Comparison of ENCODE assay signal across 30 mouse cellular contexts in genomic region chr14:40379692-40380091, GRCm38 (mm10).
"Had no signal": no experiment of that assay in that cellular context is flagged by ENCODE, and none has a peak within 500 bp of the region (broad histone marks: within the 10 kb centered on the region; RNA-seq: fewer than 3 reads in every experiment).

No protein-coding gene starts in this region.

- H3K9me3 ChIP-seq: limb, embryonic 10.5 days; limb, embryonic 12.5 days; limb, embryonic 13.5 days; limb, embryonic 15.5 days; liver, embryonic 12.5 days; liver, embryonic 13.5 days; liver, embryonic 15.5 days; lung, embryonic 15.5 days; megakaryocyte, embryonic 14.5 days; midbrain, embryonic 10.5 days; midbrain, embryonic 12.5 days; midbrain, embryonic 15.5 days; neural tube, embryonic 12.5 days had no signal

- H3K9ac ChIP-seq: limb, embryonic 12.5 days; limb, embryonic 13.5 days; limb, embryonic 15.5 days; liver, embryonic 12.5 days; liver, embryonic 13.5 days; liver, embryonic 14.5 days; liver, embryonic 15.5 days; lung, embryonic 14.5 days; lung, embryonic 15.5 days; midbrain, embryonic 12.5 days; midbrain, embryonic 15.5 days; neural tube, embryonic 12.5 days had no signal

- H3K27ac ChIP-seq: left cerebral cortex, adult 2 months; limb, embryonic 10.5 days; limb, embryonic 12.5 days; limb, embryonic 13.5 days; limb, embryonic 15.5 days; liver, embryonic 12.5 days; liver, embryonic 13.5 days; liver, embryonic 14.5 days; liver, embryonic 15.5 days; lung, embryonic 15.5 days; macrophage; midbrain, embryonic 10.5 days; midbrain, embryonic 12.5 days; midbrain, embryonic 15.5 days; neural tube, embryonic 12.5 days had no signal

- H3K4me2 ChIP-seq: limb, embryonic 12.5 days; limb, embryonic 13.5 days; limb, embryonic 15.5 days; liver, embryonic 11.5 days; liver, embryonic 12.5 days; liver, embryonic 13.5 days; liver, embryonic 15.5 days; lung, embryonic 14.5 days; lung, embryonic 15.5 days; midbrain, embryonic 12.5 days; midbrain, embryonic 15.5 days; neural tube, embryonic 12.5 days had no signal

- ATAC-seq: liver, embryonic 12.5 days; lung, postnatal 0 days; midbrain, embryonic 15.5 days; midbrain, embryonic 16.5 days had no signal

- H3K4me1 ChIP-seq: limb, embryonic 10.5 days; limb, embryonic 12.5 days; limb, embryonic 13.5 days; limb, embryonic 15.5 days; liver, embryonic 12.5 days; liver, embryonic 13.5 days; liver, embryonic 15.5 days; lung, embryonic 15.5 days; megakaryocyte, embryonic 14.5 days; midbrain, embryonic 10.5 days; midbrain, embryonic 12.5 days; midbrain, embryonic 15.5 days; neural tube, embryonic 12.5 days had no signal

- H3K4me3 ChIP-seq: left cerebral cortex, adult 2 months; limb, embryonic 10.5 days; limb, embryonic 12.5 days; limb, embryonic 13.5 days; limb, embryonic 15.5 days; liver, embryonic 12.5 days; liver, embryonic 13.5 days; liver, embryonic 15.5 days; lung, embryonic 15.5 days; megakaryocyte, embryonic 14.5 days; midbrain, embryonic 10.5 days; midbrain, embryonic 12.5 days; midbrain, embryonic 15.5 days; myocyte; neural tube, embryonic 12.5 days had no signal

- H3K36me3 ChIP-seq: limb, embryonic 10.5 days; limb, embryonic 12.5 days; limb, embryonic 13.5 days; limb, embryonic 15.5 days; liver, embryonic 12.5 days; liver, embryonic 13.5 days; liver, embryonic 15.5 days; lung, embryonic 15.5 days; midbrain, embryonic 10.5 days; midbrain, embryonic 12.5 days; midbrain, embryonic 15.5 days; neural tube, embryonic 12.5 days had no signal

- H3K27me3 ChIP-seq: limb, embryonic 12.5 days; limb, embryonic 13.5 days; limb, embryonic 15.5 days; liver, embryonic 12.5 days; liver, embryonic 13.5 days; liver, embryonic 15.5 days; lung, embryonic 15.5 days; megakaryocyte, embryonic 14.5 days; midbrain, embryonic 12.5 days; midbrain, embryonic 15.5 days; neural tube, embryonic 12.5 days had no signal

- DNase-seq: left cerebral cortex, postnatal 4 days; liver; liver, embryonic 13.5 days; lung, adult 18-20 months; lung, adult 2 months; lung, embryonic 14.5 days; lung, postnatal 10 days; lung, postnatal 14 days; lung, postnatal 36 days; lung, postnatal 4 days; midbrain, embryonic 14.5 days had no signal
